Mouse (Mus musculus): ENCODE results near the gene Stat2.
"Not testable (repeated sequence)": the region's sequence is repeated elsewhere in the genome, so short reads cannot be mapped to it uniquely, and the experiment has no call there.

Gene Stat2

GRCm38 (mm10) chr10:128258953-128259352 lies 11.4 kb upstream of the Stat2 start:
- no peak for DNase-seq (ENCODE audit: low spot score in 2 of 2)

GRCm38 (mm10) chr10:128259946-128260345 lies 10.4 kb upstream of the Stat2 start:
- DNase-seq (ENCODE audit: low spot score in 2 of 2), result no peak

- not testable (repeated sequence) for DNase-seq (ENCODE audit: low spot score in 2 of 2)
Measured at GRCm38 (mm10) chr10:128260376-128260775, 10.0 kb upstream of the Stat2 start.

- no peak for DNase-seq (ENCODE audit: low spot score in 2 of 2)
Measured at GRCm38 (mm10) chr10:128262300-128262699, 8.1 kb upstream of the Stat2 start.

- DNase-seq (ENCODE audit: low spot score in 2 of 2), result no peak
Measured at GRCm38 (mm10) chr10:128263393-128264310, 6.7 kb upstream of the Stat2 start.

- no peak for DNase-seq (ENCODE audit: low spot score in 2 of 2)
Measured at GRCm38 (mm10) chr10:128268371-128268770, 2.0 kb upstream of the Stat2 start, which contains the start of gene Apof. Gene Apof (plus strand): TSS chr10:128268671.

- DNase-seq (ENCODE audit: low spot score in 2 of 2), result no peak
Measured at GRCm38 (mm10) chr10:128269206-128269910, 1.0 kb upstream of the Stat2 start.

GRCm38 (mm10) chr10:128270866-128271265 lies 507 bp downstream of the Stat2 start:
- DNase-seq (ENCODE audit: low spot score in 2 of 2), result no peak

- DNase-seq (ENCODE audit: low spot score in 2 of 2), result no peak
Measured at GRCm38 (mm10) chr10:128271883-128272282, 1.5 kb downstream of the Stat2 start.

GRCm38 (mm10) chr10:128272819-128273439 lies 2.6 kb downstream of the Stat2 start:
- DNase-seq (ENCODE audit: low spot score in 2 of 2), result not testable (repeated sequence)

GRCm38 (mm10) chr10:128275374-128275773 lies 5.0 kb downstream of the Stat2 start:
- DNase-seq (ENCODE audit: low spot score in 2 of 2), result not testable (repeated sequence)

GRCm38 (mm10) chr10:128278158-128278557 lies 7.8 kb downstream of the Stat2 start:
- DNase-seq (ENCODE audit: low spot score in 2 of 2), result no peak

- DNase-seq (ENCODE audit: low spot score in 2 of 2), result no peak
Measured at GRCm38 (mm10) chr10:128280943-128281342, 10.6 kb downstream of the Stat2 start.

- DNase-seq (ENCODE audit: low spot score in 2 of 2), result no peak
Measured at GRCm38 (mm10) chr10:128281682-128282081, 11.3 kb downstream of the Stat2 start.

- no peak for DNase-seq (ENCODE audit: low spot score in 2 of 2)
Measured at GRCm38 (mm10) chr10:128282886-128283450, 12.6 kb downstream of the Stat2 start.

- DNase-seq (ENCODE audit: low spot score in 2 of 2), result peak in 1 of 2 experiments; percentile 56
Measured at GRCm38 (mm10) chr10:128283604-128284579, 13.5 kb downstream of the Stat2 start.

- peak in 1 of 2 experiments; percentile 35 for DNase-seq (ENCODE audit: low spot score in 2 of 2)
Measured at GRCm38 (mm10) chr10:128290594-128290993, 20.2 kb downstream of the Stat2 start.

- no peak for DNase-seq (ENCODE audit: low spot score in 2 of 2)
Measured at GRCm38 (mm10) chr10:128296370-128297090, 26.2 kb downstream of the Stat2 start.

GRCm38 (mm10) chr10:128297221-128297620 lies 26.9 kb downstream of the Stat2 start:
- DNase-seq (ENCODE audit: low spot score in 2 of 2), result no peak

- no peak for DNase-seq (ENCODE audit: low spot score in 2 of 2)
Measured at GRCm38 (mm10) chr10:128297622-128298021, 27.3 kb downstream of the Stat2 start.

All from urinary bladder, postnatal 36 days (tissue).